Mouse (Mus musculus): ENCODE measurements around the gene Fam228a.
"Not testable (repeated sequence)": the region's sequence is repeated elsewhere in the genome, so short reads cannot be mapped to it uniquely, and the experiment has no call there.

The Fam228a gene

DNA sequence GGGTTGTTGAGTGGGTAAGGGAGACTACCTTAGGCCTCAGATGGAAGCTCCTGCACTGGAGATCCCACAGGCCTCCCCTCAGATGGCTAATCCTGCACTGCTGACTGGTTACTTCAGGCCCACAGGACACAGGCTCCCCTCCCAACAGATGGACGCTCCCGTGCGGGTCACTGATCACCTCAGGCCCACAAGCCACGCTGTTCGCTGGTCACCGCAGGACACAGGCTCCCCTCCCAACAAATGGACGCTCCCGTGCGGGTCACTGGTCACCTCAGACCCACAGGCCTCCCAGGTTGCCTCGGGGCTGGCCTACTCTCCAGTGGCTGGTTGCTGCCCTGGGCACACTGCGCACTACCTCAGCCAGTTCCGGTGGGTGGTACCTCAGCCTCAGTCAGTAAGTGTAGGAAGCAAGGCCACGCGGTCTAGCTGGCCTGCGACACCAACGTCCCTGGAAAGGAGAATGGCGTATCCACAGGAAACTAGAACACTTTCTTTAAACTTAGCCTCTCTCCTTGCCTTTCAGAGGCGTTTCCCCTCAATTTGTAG is at the start of gene Fam228a:
TSS of gene Fam228a (minus strand) at position 400 of the 546 bp plus-strand sequence.
- DNase-seq (ENCODE audit: low read depth, low spot score), result no peak

DNA sequence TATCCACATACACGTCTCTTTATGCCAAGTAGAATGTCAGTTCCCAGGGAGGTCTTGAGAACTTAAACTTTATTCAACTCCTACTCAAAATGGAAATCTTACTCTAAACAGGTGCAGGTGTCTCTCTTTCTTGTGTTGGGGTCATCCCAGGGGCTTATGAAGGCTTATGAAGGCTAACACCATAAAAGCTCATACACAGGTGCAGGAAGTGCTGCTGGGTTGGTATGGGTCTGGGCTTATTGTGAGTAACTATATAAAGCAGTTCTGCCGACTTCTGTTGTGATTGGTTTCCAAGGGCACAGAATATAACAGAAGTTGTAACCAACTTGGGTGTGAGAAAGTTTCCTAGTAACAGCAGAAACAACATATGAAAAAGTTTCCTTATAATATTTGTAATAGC is 46.2 kb upstream of the Fam228a start:
- no peak for DNase-seq (ENCODE audit: low read depth, low spot score)

DNA sequence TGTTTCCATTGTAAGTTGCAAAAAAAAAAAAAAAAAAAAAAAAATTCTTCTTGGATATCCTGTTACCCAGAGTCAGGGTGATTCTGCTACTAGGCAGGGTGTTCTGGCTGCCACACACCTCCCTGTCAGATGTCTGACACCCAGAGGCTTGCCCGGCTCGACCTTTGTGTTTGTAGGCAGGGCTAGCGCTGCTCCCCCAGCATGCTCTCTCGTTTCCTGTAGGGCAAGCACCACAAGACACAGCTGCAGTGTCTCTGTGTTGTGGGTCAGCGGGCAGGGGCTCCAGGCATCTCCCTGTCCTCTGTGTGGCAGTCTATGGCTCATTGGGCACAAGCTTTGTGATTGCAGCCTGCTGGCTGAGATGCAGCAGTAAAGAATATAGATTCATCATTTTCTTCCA is 45.4 kb upstream of the Fam228a start:
- no peak for DNase-seq (ENCODE audit: low read depth, low spot score)

GRCm38 (mm10) chr12:4781725-4782404 is 43.6 kb upstream of the Fam228a start:
- DNase-seq (ENCODE audit: low read depth, low spot score), result not testable (repeated sequence)

GRCm38 (mm10) chr12:4781270-4781669 is 43.0 kb upstream of the Fam228a start:
- DNase-seq (ENCODE audit: low read depth, low spot score), result no peak

- DNase-seq (ENCODE audit: low read depth, low spot score), result no peak
Observed at GRCm38 (mm10) chr12:4780245-4780644, 42.0 kb upstream of the Fam228a start.

DNA sequence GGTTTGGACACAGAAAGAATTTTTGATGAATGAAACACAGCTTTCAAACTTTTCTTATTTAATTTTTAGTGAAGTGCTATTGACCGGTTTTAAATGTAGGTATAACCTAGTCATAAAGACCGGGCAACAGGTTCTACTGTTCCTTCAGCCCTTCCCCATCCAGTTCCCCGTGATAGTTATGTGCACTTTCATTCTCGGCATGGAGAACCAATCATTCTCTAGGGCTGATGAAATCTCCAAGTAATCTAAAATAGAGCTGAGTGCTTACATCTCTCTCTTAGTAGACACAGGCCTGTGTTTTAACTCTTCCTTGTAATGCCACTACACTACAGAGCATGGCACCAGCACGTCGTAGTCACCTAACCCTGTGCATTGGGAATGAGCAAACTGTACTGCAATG is 39.5 kb upstream of the Fam228a start:
- peak; percentile 11 for DNase-seq (ENCODE audit: low read depth, low spot score)

DNA sequence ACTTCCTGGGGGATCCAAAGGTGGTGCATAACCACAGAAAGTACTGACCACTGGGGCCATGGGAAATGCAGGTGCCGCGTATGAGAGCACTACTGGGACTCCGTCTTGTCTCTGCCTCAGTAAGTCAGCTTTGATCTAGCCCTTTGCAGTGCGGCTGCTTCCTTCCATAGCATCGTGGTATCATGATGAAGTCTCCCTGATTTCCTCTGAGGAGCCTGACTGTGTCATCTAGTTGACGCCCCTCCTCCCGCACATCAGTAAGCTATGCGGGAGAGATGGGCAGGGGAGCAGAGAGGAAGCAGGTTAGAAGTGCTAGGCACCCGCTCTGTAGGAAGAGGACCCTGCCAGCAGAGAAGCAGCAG is 37.3 kb upstream of the Fam228a start:
- no peak for DNase-seq (ENCODE audit: low read depth, low spot score)

DNA sequence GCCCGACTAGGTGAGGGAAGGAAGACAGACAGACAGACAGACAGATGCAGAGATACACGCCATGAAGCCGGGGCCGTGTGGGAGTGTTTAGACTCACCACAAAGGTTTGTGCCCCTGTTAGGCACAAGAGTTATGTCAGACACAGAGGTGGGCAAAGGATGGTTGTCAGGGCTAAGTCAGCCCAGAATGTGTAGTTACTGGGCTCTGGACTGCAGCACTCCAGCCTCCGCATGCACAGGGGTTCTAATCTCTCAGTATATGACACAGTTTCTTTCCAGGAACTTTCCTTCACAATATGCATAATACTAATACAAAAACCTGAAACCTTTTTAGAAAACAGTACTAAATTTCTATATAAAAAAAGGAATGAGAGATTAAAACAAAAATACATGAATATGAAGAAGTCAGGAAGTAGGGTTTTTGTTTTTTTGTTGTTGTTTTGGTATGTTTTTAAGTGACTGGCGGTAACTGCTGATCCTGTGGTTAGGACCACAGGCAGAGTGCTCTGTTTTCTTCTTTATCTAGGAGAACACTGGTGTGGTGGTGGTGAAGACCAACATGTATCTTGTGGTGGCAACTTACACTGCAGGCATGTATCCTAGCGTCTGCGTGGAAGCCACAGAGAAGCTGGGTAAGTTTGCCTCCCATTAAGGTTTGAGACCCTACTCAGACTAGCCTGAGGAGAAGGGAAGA is 36.8 kb upstream of the Fam228a start:
- DNase-seq (ENCODE audit: low read depth, low spot score), result no peak

- no peak for DNase-seq (ENCODE audit: low read depth, low spot score)
Observed at GRCm38 (mm10) chr12:4769333-4769723, 31.1 kb upstream of the Fam228a start.

GRCm38 (mm10) chr12:4768492-4769332 is 30.5 kb upstream of the Fam228a start, which contains the start of the genes Pfn4 and Fam228b:
Gene Pfn4, plus strand, starts transcription at chr12:4769022.
Gene Fam228b, minus strand, starts transcription at chr12:4769267.
- DNase-seq (ENCODE audit: low read depth, low spot score), result peak; percentile 85

DNA sequence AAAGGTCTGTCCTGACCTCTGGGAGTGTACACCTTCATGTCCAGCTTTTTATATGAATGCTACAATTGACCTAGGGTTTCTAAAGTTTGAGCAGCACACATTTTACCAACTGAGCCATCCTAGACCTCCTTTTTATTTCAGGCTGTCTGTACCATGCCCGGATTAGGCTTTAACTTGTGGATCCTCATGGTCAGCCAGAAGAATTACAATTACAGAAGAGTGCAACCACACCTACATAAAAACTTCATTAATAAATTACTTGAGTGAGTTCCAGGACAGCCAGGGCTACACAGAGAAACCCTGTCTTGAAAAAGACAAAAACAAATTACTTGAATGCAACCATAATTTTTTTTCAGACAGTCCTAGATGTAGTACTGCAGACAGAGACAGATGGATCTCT is 18.8 kb upstream of the Fam228a start:
- DNase-seq (ENCODE audit: low read depth, low spot score), result no peak

DNA sequence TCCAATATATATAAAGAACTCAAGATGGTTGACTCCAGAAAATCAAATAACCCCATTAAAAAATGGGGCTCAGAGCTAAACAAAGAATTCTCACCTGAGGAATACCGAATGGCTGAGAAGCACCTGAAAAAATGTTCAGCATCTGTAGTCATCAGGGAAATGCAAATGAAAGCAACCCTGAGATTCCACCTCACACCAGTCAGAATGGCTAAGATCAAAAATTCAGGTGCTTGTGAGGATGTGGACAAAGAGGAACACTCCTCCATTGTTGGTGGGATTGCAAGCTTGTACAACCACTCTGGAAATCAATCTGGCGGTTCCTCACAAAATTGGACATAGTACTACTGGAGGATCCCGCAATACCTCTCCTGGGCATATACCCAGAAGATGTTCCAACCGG is 16.2 kb upstream of the Fam228a start:
- not testable (repeated sequence) for DNase-seq (ENCODE audit: low read depth, low spot score)

GRCm38 (mm10) chr12:4744486-4744885 is 6.3 kb upstream of the Fam228a start:
- DNase-seq (ENCODE audit: low read depth, low spot score), result peak; percentile 34

DNA sequence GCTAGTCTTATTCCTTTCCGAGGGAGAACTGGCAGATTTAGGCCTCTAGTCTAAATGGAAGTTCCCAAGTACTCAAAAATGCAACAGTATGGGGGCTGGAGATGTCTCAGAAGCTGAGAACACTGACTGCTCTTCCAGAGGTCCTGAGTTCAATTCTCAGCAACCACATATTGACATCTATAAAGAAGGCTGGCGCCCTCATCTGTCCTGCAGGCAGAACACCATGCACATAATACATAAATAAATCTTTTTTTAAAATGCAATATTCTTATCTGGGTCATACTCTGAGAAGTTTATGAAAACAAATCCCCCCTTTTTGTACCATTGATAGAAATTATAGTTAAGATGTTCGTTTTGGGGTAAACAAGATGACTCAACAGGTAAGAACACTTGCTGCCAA is 4.0 kb upstream of the Fam228a start:
- DNase-seq (ENCODE audit: low read depth, low spot score), result peak; percentile 15

DNA sequence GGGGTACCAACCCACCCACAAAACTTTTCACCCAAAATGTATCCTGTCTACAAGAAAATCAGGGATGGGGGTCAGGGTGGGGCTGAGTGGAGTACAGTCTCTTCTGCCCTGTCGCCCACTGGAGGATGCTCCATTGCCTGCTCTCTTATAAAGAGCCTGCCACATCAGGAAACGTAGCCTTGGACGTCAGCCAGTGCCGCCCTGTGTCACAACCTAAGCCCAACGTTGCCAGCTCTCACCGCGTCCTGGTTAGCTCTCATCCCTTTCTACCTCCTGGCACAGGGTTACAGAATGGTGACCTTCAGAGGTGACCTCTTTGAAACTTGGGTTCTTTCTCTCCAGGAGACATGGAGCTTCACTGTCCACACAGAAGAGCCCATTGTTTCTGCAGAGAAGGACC is 2.6 kb upstream of the Fam228a start:
- DNase-seq (ENCODE audit: low read depth, low spot score), result no peak

- no peak for DNase-seq (ENCODE audit: low read depth, low spot score)
Observed at GRCm38 (mm10) chr12:4732332-4732731, 5.9 kb downstream of the Fam228a start.

DNA sequence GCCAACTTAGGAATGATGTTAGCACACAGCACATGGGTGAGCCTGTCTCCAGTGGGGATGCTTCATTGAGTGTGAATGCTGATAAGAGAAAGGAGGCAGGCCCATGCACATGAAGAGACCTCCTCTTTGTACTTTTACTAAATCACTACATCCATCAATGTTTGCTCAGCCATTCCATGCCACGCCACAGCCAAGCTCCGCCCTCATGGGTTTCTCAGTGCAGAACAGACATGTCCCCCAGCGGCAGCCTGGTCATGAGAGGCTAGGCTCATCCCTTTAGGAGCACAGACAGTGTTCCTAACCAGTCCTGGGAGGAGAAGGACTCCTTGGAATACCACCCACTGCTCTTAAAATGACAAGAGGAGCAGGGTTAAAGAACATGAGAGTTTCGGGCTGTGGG is 6.6 kb downstream of the Fam228a start:
- no peak for DNase-seq (ENCODE audit: low read depth, low spot score)

GRCm38 (mm10) chr12:4729165-4729564 is 9.1 kb downstream of the Fam228a start:
- DNase-seq (ENCODE audit: low read depth, low spot score), result peak; percentile 16

GRCm38 (mm10) chr12:4719762-4720754 is 18.2 kb downstream of the Fam228a start:
- peak; percentile 7 for DNase-seq (ENCODE audit: low read depth, low spot score)

Data from 3T3-L1 (cell line).